ENCODE assay signal across 22 mouse cellular contexts in the genomic region with DNA sequence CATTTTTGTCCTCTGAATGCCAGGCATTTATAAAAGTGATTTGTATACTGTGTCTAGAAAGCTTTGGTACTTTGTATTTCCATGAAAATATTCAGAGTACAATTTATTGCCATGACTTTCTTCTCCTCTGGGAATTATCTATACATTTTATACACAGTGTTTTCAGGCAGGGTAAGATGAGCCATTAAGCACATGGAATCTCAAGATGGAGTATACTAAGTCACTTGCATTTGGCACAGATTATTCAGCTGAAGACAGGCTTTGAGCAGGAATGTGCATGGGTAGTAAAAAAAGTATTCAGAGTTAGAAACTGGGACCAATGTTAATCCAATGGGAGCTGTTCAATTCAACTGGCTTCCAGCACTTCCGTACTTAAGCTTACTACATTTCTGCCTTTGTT.
DNase-seq lines count a peak whose midpoint lies in the region; ATAC-seq and TF ChIP-seq lines count a peak whose summit lies in the region.
"Had no signal": no experiment of that assay in that cellular context is flagged by ENCODE, and none has a peak within 500 bp of the region (broad histone marks: within the 10 kb centered on the region; RNA-seq: fewer than 3 reads in every experiment).

No protein-coding gene starts in this region.

- no peak overlapping the region for H3K4me2 ChIP-seq in embryonic facial prominence, embryonic 14.5 days (ENCODE audit: low read depth, low read length)
- no peak overlapping the region for H3K4me2 ChIP-seq in limb, embryonic 13.5 days (replicated peaks)
- H3K4me2 ChIP-seq in limb, embryonic 14.5 days (replicated peaks; ENCODE audit: low read depth, low read length, severe bottlenecking): no peak overlapping the region
- no peak overlapping the region for H3K4me2 ChIP-seq in limb, embryonic 15.5 days

- no peaks in the 10 kb centered on the region for H3K9me3 ChIP-seq in embryonic facial prominence, embryonic 14.5 days (ENCODE audit: control insufficient read depth, low read length)
- no peaks in the 10 kb centered on the region for H3K9me3 ChIP-seq in embryonic facial prominence, embryonic 10.5 days
- no peaks in the 10 kb centered on the region for H3K9me3 ChIP-seq in limb, embryonic 13.5 days
- no peaks in the 10 kb centered on the region for H3K9me3 ChIP-seq in limb, embryonic 10.5 days (replicated peaks)
- no peaks in the 10 kb centered on the region for H3K9me3 ChIP-seq in limb, embryonic 14.5 days (ENCODE audit: control insufficient read depth, low read length)
- no peaks in the 10 kb centered on the region for H3K9me3 ChIP-seq in limb, embryonic 15.5 days

- no peak overlapping the region for H3K27ac ChIP-seq in embryonic facial prominence, embryonic 14.5 days (replicated peaks; ENCODE audit: low read depth, low read length)
- no peak overlapping the region for H3K27ac ChIP-seq in embryonic facial prominence, embryonic 10.5 days (replicated peaks)
- H3K27ac ChIP-seq in limb, embryonic 13.5 days: no peak overlapping the region
- no peak overlapping the region for H3K27ac ChIP-seq in limb, embryonic 10.5 days
- H3K27ac ChIP-seq in limb, embryonic 14.5 days (replicated peaks; ENCODE audit: low read depth, low read length): no peak overlapping the region
- no peak overlapping the region for H3K27ac ChIP-seq in limb, embryonic 15.5 days

- no peak for TF ChIP-seq POLR2A in limb, embryonic 14.5 days (IDR thresholded peaks at IDR 0.05; ENCODE audit: borderline replicate concordance, extremely low read depth, insufficient read depth, insufficient read length)

- no peaks in the 10 kb centered on the region for H3K4me1 ChIP-seq in embryonic facial prominence, embryonic 14.5 days (ENCODE audit: control insufficient read depth, insufficient read depth, low read length)
- H3K4me1 ChIP-seq in embryonic facial prominence, embryonic 10.5 days: no peaks in the 10 kb centered on the region
- no peaks in the 10 kb centered on the region for H3K4me1 ChIP-seq in limb, embryonic 13.5 days
- no peaks in the 10 kb centered on the region for H3K4me1 ChIP-seq in limb, embryonic 10.5 days
- H3K4me1 ChIP-seq in limb, embryonic 14.5 days (ENCODE audit: control insufficient read depth, insufficient read depth, low read length): no peaks in the 10 kb centered on the region
- no peaks in the 10 kb centered on the region for H3K4me1 ChIP-seq in limb, embryonic 15.5 days

- H3K27me3 ChIP-seq in embryonic facial prominence, embryonic 14.5 days (replicated peaks; ENCODE audit: control insufficient read depth, insufficient read depth, low read length): no peaks in the 10 kb centered on the region
- H3K27me3 ChIP-seq in embryonic facial prominence, embryonic 10.5 days (replicated peaks; ENCODE audit: low read depth, poor library complexity, severe bottlenecking): no peaks in the 10 kb centered on the region
- no peaks in the 10 kb centered on the region for H3K27me3 ChIP-seq in limb, embryonic 13.5 days
- H3K27me3 ChIP-seq in limb, embryonic 10.5 days (ENCODE audit: low read depth, poor library complexity, severe bottlenecking): no peaks in the 10 kb centered on the region
- H3K27me3 ChIP-seq in limb, embryonic 14.5 days (ENCODE audit: control insufficient read depth, insufficient read depth, low read length): no peaks in the 10 kb centered on the region
- H3K27me3 ChIP-seq in limb, embryonic 15.5 days: no peaks in the 10 kb centered on the region
- H3K27me3 ChIP-seq: CH12.LX, Patski had no signal

- H3K4me3 ChIP-seq in embryonic facial prominence, embryonic 14.5 days (ENCODE audit: low read depth, low read length): no peak overlapping the region
- H3K4me3 ChIP-seq in embryonic facial prominence, embryonic 10.5 days: no peak overlapping the region
- H3K4me3 ChIP-seq in limb, embryonic 13.5 days: no peak overlapping the region
- H3K4me3 ChIP-seq in limb, embryonic 10.5 days: no peak overlapping the region
- no peak overlapping the region for H3K4me3 ChIP-seq in limb, embryonic 14.5 days (replicated peaks; ENCODE audit: low read length)
- no peak overlapping the region for H3K4me3 ChIP-seq in limb, embryonic 15.5 days

- no peaks in the 10 kb centered on the region for H3K36me3 ChIP-seq in embryonic facial prominence, embryonic 14.5 days (ENCODE audit: control insufficient read depth, insufficient read depth, low read length)
- no peaks in the 10 kb centered on the region for H3K36me3 ChIP-seq in embryonic facial prominence, embryonic 10.5 days (replicated peaks)
- H3K36me3 ChIP-seq in limb, embryonic 13.5 days: no peaks in the 10 kb centered on the region
- no peaks in the 10 kb centered on the region for H3K36me3 ChIP-seq in limb, embryonic 10.5 days
- no peaks in the 10 kb centered on the region for H3K36me3 ChIP-seq in limb, embryonic 14.5 days (ENCODE audit: control insufficient read depth, insufficient read depth, low read length)
- H3K36me3 ChIP-seq in limb, embryonic 15.5 days: no peaks in the 10 kb centered on the region
- H3K36me3 ChIP-seq: G1E had no signal

- 66% methylated on average over 1 of the region's 1 CpGs for WGBS in embryonic facial prominence, embryonic 14.5 days
- 79% methylated on average over 1 of the region's 1 CpGs for WGBS in embryonic facial prominence, embryonic 10.5 days
- 64% methylated on average over 1 of the region's 1 CpGs for WGBS in limb, embryonic 13.5 days
- 86% methylated on average over 1 of the region's 1 CpGs for WGBS in limb, embryonic 10.5 days
- WGBS in limb, embryonic 14.5 days: 54% methylated on average over 1 of the region's 1 CpGs
- WGBS in limb, embryonic 15.5 days: 53% methylated on average over 1 of the region's 1 CpGs

- peak; percentile 7 for DNase-seq in embryonic facial prominence, embryonic 14.5 days (ENCODE audit: low spot score)
- DNase-seq in embryonic facial prominence, embryonic 10.5 days (ENCODE audit: low spot score): no peak
- no peak for DNase-seq in limb, embryonic 10.5 days (ENCODE audit: low spot score)
- DNase-seq in limb, embryonic 14.5 days (ENCODE audit: low spot score): peak; percentile 6
- no peak for DNase-seq in layer of hippocampus, adult 9-11 months
- DNase-seq in adrenal gland, postnatal 10 days: no peak
- DNase-seq: adrenal gland, adult 2 months; adrenal gland, adult 8-10 months; adrenal gland, postnatal 14 days; adrenal gland, postnatal 25 days; adrenal gland, postnatal 36 days; B cell, adult 2 months; cerebellum, adult 11 months; cerebellum, adult 11-12 months; cerebellum, adult 18-20 months had no signal

- ATAC-seq in embryonic facial prominence, embryonic 14.5 days (ENCODE audit: low read depth): no peak
- ATAC-seq in limb, embryonic 13.5 days (ENCODE audit: low FRiP score, low read depth): peak; percentile 81
- peak; percentile 63 for ATAC-seq in limb, embryonic 14.5 days (ENCODE audit: low FRiP score, low read depth)
- 0 out of 2 replicates have a peak, but pooled peaks have one; percentile 24 for ATAC-seq in limb, embryonic 15.5 days (ENCODE audit: insufficient number of reproducible peaks, low FRiP score, low TSS enrichment, low read depth)
- ATAC-seq: activated CD4-positive, CD25-positive, alpha-beta regulatory T cell, adult 4 months; CD4-positive, CD25-positive, alpha-beta regulatory T cell, adult 4 months; Patski had no signal

- H3K9ac ChIP-seq in embryonic facial prominence, embryonic 14.5 days (ENCODE audit: low read depth, low read length): no peak overlapping the region
- H3K9ac ChIP-seq in limb, embryonic 13.5 days: no peak overlapping the region
- no peak overlapping the region for H3K9ac ChIP-seq in limb, embryonic 14.5 days (ENCODE audit: low read depth, low read length, severe bottlenecking)
- H3K9ac ChIP-seq in limb, embryonic 15.5 days: no peak overlapping the region

Comparison
In these comparisons a context has a peak if more than half of its experiments do, and no peak if none do; other contexts are left out.
1. DNase-seq: peak in embryonic facial prominence, embryonic 14.5 days (single experiment) and limb, embryonic 14.5 days (single experiment); none in embryonic facial prominence, embryonic 10.5 days (single experiment), limb, embryonic 10.5 days (single experiment), layer of hippocampus, adult 9-11 months (single experiment) and adrenal gland, postnatal 10 days (single experiment).